Mouse (Mus musculus) forebrain, embryonic 14.5 days (tissue): ENCODE measurements around the gene Unkl. TPM values are rescaled to one million over a fixed set of nuclear protein-coding genes. Genes with fewer than 3 reads are reported as not detected.

Experiments
- ATAC-seq: fragments of 200-750 bp; cut with Nextera tagmentation; 2 replicates; pipeline ENCODE4 v1.8.0; 2017; ENCODE audit warnings: mild to moderate bottlenecking, moderate library complexity
- DNase-seq: peaks from one replicate; pipeline ENCODE4 v3.0.0-alpha.2; 2015; ENCODE audit warnings: low spot score
- H3K27ac ChIP-seq: fragments of 300-500 bp; sonication (generic); 2 replicates; pipeline ENCODE4 v1.5.1; 2014; ENCODE audit warnings: low read depth, mild to moderate bottlenecking, control low read depth, low read length, moderate library complexity
- H3K27me3 ChIP-seq: fragments of 300-500 bp; sonication (generic); replicated peaks from 2 replicates; pipeline ENCODE4 v1.6.1; 2014; ENCODE audit warnings: low read length, control low read depth, mixed read lengths; ENCODE audit not compliant: control insufficient read depth, insufficient read depth
- H3K36me3 ChIP-seq: fragments of 300-500 bp; sonication (generic); 2 replicates; pipeline ENCODE4 v1.6.1; 2014; ENCODE audit warnings: low read length, control low read depth; ENCODE audit not compliant: control insufficient read depth, insufficient read depth
- H3K4me1 ChIP-seq: fragments of 300-500 bp; sonication (generic); 2 replicates; pipeline ENCODE4 v1.6.1; 2014; ENCODE audit warnings: antibody characterized with exemption, low read length, control low read depth; ENCODE audit not compliant: control insufficient read depth, insufficient read depth
- H3K4me2 ChIP-seq: fragments of 300-500 bp; sonication (generic); 2 replicates; pipeline ENCODE4 v1.6.1; 2014; ENCODE audit warnings: mild to moderate bottlenecking, control low read depth, low read length
- H3K4me3 ChIP-seq: fragments of 300-500 bp; sonication (generic); 2 replicates; pipeline ENCODE4 v1.5.1; 2014; ENCODE audit warnings: low read depth, low read length, control low read depth
- H3K9ac ChIP-seq: fragments of 300-500 bp; sonication (generic); 2 replicates; pipeline ENCODE4 v1.6.1; 2014; ENCODE audit warnings: mild to moderate bottlenecking, low read length, control low read depth, moderate library complexity
- H3K9me3 ChIP-seq: fragments of 300-500 bp; sonication (generic); replicated peaks from 2 replicates; pipeline ENCODE4 v1.6.1; 2016; ENCODE audit warnings: low read length, control low read depth, mixed read lengths; ENCODE audit not compliant: control insufficient read depth
- WGBS: fragments of 180-500 bp; shearing (Covaris S2); extraction: QIAGEN DNeasy Blood & Tissue Kit; methylation state at CpG from one replicate; pipeline ENCODE4 v1.1.7; 2014; 5-methylcytosine and 5-hydroxymethylcytosine counted together
- polyA plus RNA-seq: library from polyadenylated mRNA; unstranded; fragments of >200 nt; fragmentation: Nextera tagmentation; extraction: Ambion mirVana; gene quantifications from 2 replicates; pipeline ENCODE4 v1.2.1, GENCODE M21; 2014

The Unkl gene
- polyA plus RNA-seq, 1 experiment from 2014 or later = 6.2 TPM

GRCm38 (mm10) chr17:25175411-25175810 lies 12.8 kb upstream of the Unkl start, which contains the start of gene Gm38655:
Gm38655 (minus strand) TSS chr17:25175471.
- Histone ChIP-seq H3K4me3 (no peak within 1 kb of the TSS), H3K36me3 (no peaks in the 10 kb centered on the region), H3K9ac (no peak within 1 kb of the TSS), H3K4me2 (no peak within 1 kb of the TSS), H3K4me1 (no peaks in the 10 kb centered on the region), H3K27ac (no peak within 1 kb of the TSS), H3K9me3 (no peaks in the 10 kb centered on the region), H3K27me3 (no peaks in the 10 kb centered on the region)
- 72% methylated on average over 9 of the region's 9 CpGs for WGBS
- no peak for ATAC-seq
- no peak for DNase-seq

- Histone ChIP-seq H3K4me3 (0 out of 2 replicates have a peak overlapping the region, but pooled peaks have one; percentile 84), H3K27me3 (no peaks in the 10 kb centered on the region), H3K4me2 (peak overlapping the region; percentile 98), H3K9ac (peak overlapping the region; percentile 92; the same call in 1 of the 2 replicates), H3K9me3 (no peaks in the 10 kb centered on the region), H3K27ac (no peak overlapping the region), H3K36me3 (0 out of 2 replicates have a peak, but pooled peaks cover 3% of the 10 kb centered on the region), H3K4me1 (peaks cover 12% of the 10 kb centered on the region)
- no peak for ATAC-seq
- DNase-seq = no peak
Observed at GRCm38 (mm10) chr17:25183232-25183631, 5.0 kb upstream of the Unkl start.

GRCm38 (mm10) chr17:25184129-25184691 lies 4.0 kb upstream of the Unkl start, which contains the start of gene BC003965:
BC003965 (plus strand) TSS chr17:25184554.
- DNase-seq (peak; percentile 99), ATAC-seq (peak; percentile 90)
- under 1% methylated on average over 50 of the region's 50 CpGs for WGBS
- Histone ChIP-seq H3K27ac (peak within 1 kb of the TSS; percentile 91), H3K4me3 (peak within 1 kb of the TSS; percentile 84), H3K36me3 (0 out of 2 replicates have a peak, but pooled peaks cover 3% of the 10 kb centered on the region), H3K4me1 (peaks cover 14% of the 10 kb centered on the region), H3K9me3 (no peaks in the 10 kb centered on the region), H3K4me2 (peak within 1 kb of the TSS; percentile 98), H3K9ac (peak within 1 kb of the TSS; percentile 92), H3K27me3 (no peaks in the 10 kb centered on the region)

GRCm38 (mm10) chr17:25184961-25185360 lies 3.2 kb upstream of the Unkl start:
- DNase-seq (no peak), ATAC-seq (no peak)
- peak overlapping the region; percentile 92 for H3K9ac ChIP-seq
- H3K4me3 ChIP-seq = peak overlapping the region; percentile 84
- no peaks in the 10 kb centered on the region for H3K9me3 ChIP-seq
- WGBS = 7% methylated on average over 17 of the region's 17 CpGs
- 0 out of 2 replicates have a peak, but pooled peaks cover 3% of the 10 kb centered on the region for H3K36me3 ChIP-seq
- H3K27ac ChIP-seq = peak overlapping the region; percentile 55; the same call in 1 of the 2 replicates
- peak overlapping the region; percentile 98 for H3K4me2 ChIP-seq
- peaks cover 22% of the 10 kb centered on the region for H3K4me1 ChIP-seq
- no peaks in the 10 kb centered on the region for H3K27me3 ChIP-seq

- no peaks in the 10 kb centered on the region for H3K9me3 ChIP-seq
- H3K27me3 ChIP-seq = no peaks in the 10 kb centered on the region
- H3K27ac ChIP-seq = no peak overlapping the region
- peak overlapping the region; percentile 99 for H3K4me3 ChIP-seq
- H3K4me2 ChIP-seq = peak overlapping the region; percentile 94
- H3K9ac ChIP-seq = peak overlapping the region; percentile 89
- no peak for DNase-seq
- WGBS = 6% methylated on average over 11 of the region's 11 CpGs
- H3K36me3 ChIP-seq = peaks cover 15% of the 10 kb centered on the region
- no peak for ATAC-seq
- peaks cover 22% of the 10 kb centered on the region for H3K4me1 ChIP-seq
Observed at GRCm38 (mm10) chr17:25187784-25188149, 430 bp upstream of the Unkl start.

- ATAC-seq (no peak), DNase-seq (no peak)
- no peak overlapping the region for H3K27ac ChIP-seq
- 4% methylated on average over 16 of the region's 16 CpGs for WGBS
- peak overlapping the region; percentile 99 for H3K4me3 ChIP-seq
- H3K27me3 ChIP-seq = no peaks in the 10 kb centered on the region
- peaks cover 18% of the 10 kb centered on the region for H3K4me1 ChIP-seq
- peaks cover 22% of the 10 kb centered on the region for H3K36me3 ChIP-seq
- H3K4me2 ChIP-seq = peak overlapping the region; percentile 94
- H3K9me3 ChIP-seq = no peaks in the 10 kb centered on the region
- H3K9ac ChIP-seq = peak overlapping the region; percentile 89
Observed at GRCm38 (mm10) chr17:25189091-25189490, 894 bp downstream of the Unkl start.

GRCm38 (mm10) chr17:25202401-25202800 lies 14.2 kb downstream of the Unkl start:
- no peak overlapping the region for H3K4me3 ChIP-seq
- H3K36me3 ChIP-seq = peaks cover 72% of the 10 kb centered on the region
- H3K9me3 ChIP-seq = no peaks in the 10 kb centered on the region
- H3K9ac ChIP-seq = no peak overlapping the region
- H3K4me1 ChIP-seq = no peaks in the 10 kb centered on the region
- 88% methylated on average over 4 of the region's 4 CpGs for WGBS
- DNase-seq = no peak
- no peak overlapping the region for H3K4me2 ChIP-seq
- no peak overlapping the region for H3K27ac ChIP-seq
- H3K27me3 ChIP-seq = no peaks in the 10 kb centered on the region
- ATAC-seq = no peak

- DNase-seq (no peak), ATAC-seq (no peak)
- WGBS = 95% methylated on average over 4 of the region's 4 CpGs
- Histone ChIP-seq H3K36me3 (peaks cover 79% of the 10 kb centered on the region), H3K27me3 (no peaks in the 10 kb centered on the region), H3K9me3 (no peaks in the 10 kb centered on the region), H3K4me2 (no peak overlapping the region), H3K4me3 (no peak overlapping the region), H3K4me1 (no peaks in the 10 kb centered on the region), H3K9ac (no peak overlapping the region), H3K27ac (no peak overlapping the region)
Observed at GRCm38 (mm10) chr17:25210006-25210405, 21.8 kb downstream of the Unkl start.

GRCm38 (mm10) chr17:25210680-25211466 lies 22.7 kb downstream of the Unkl start:
- Histone ChIP-seq H3K36me3 (peaks cover 81% of the 10 kb centered on the region), H3K4me2 (no peak overlapping the region), H3K4me3 (no peak overlapping the region), H3K27me3 (no peaks in the 10 kb centered on the region), H3K4me1 (no peaks in the 10 kb centered on the region), H3K9ac (no peak overlapping the region), H3K27ac (peak overlapping the region; percentile 9; the same call in 1 of the 2 replicates), H3K9me3 (no peaks in the 10 kb centered on the region)
- no peak for ATAC-seq
- DNase-seq = peak; percentile 8
- 86% methylated on average over 15 of the region's 15 CpGs for WGBS
